Mouse (Mus musculus): ENCODE measurements at regions not wholly inside any gene's neighbourhood (a gene's known extent, or its start where the extent isn't known, plus 50 kb on each side); places are given as distances from the start of the nearest gene placed in this dataset.

GRCm38 (mm10) chr3:35029924-35030323, 379.7 kb downstream of the Sox2 start:
- TF ChIP-seq CTCF (IDR thresholded peaks at IDR 0.05) (no peak), EP300 (IDR thresholded peaks at IDR 0.05) (no peak)

All from lung, postnatal 0 days (tissue).